Mouse (Mus musculus) neural tube, embryonic 15.5 days (tissue): Measurements from ENCODE around the gene Dtd2. TPM values are rescaled to one million over a fixed set of nuclear protein-coding genes. Genes with fewer than 3 reads are reported as not detected.

Experiments used
- ATAC-seq: fragments of 200-750 bp; cut with Nextera tagmentation; 2 replicates; pipeline ENCODE4 v1.8.0; 2017; ENCODE audit warnings: mild to moderate bottlenecking, moderate TSS enrichment, moderate library complexity; ENCODE audit not compliant: low FRiP score
- H3K27ac ChIP-seq: fragments of 300-500 bp; sonication (generic); replicated peaks from 2 replicates; pipeline ENCODE4 v1.5.1; 2015; ENCODE audit warnings: mild to moderate bottlenecking, inconsistent platforms
- H3K27me3 ChIP-seq: fragments of 300-500 bp; sonication (generic); replicated peaks from 2 replicates; pipeline ENCODE4 v1.6.1; 2015; ENCODE audit warnings: inconsistent platforms
- H3K36me3 ChIP-seq: fragments of 300-500 bp; sonication (generic); 2 replicates; pipeline ENCODE4 v1.6.1; 2015; ENCODE audit warnings: inconsistent platforms
- H3K4me1 ChIP-seq: fragments of 300-500 bp; sonication (generic); 2 replicates; pipeline ENCODE4 v1.6.1; 2015; ENCODE audit warnings: inconsistent platforms
- H3K4me2 ChIP-seq: fragments of 300-500 bp; sonication (generic); 2 replicates; pipeline ENCODE4 v1.6.1; 2015; ENCODE audit warnings: inconsistent platforms, mild to moderate bottlenecking, moderate library complexity
- H3K4me3 ChIP-seq: fragments of 300-500 bp; sonication (generic); replicated peaks from 2 replicates; pipeline ENCODE4 v1.5.1; 2015; ENCODE audit warnings: mild to moderate bottlenecking, inconsistent platforms
- H3K9ac ChIP-seq: fragments of 300-500 bp; sonication (generic); replicated peaks from 2 replicates; pipeline ENCODE4 v1.6.1; 2015; ENCODE audit warnings: mild to moderate bottlenecking, inconsistent platforms
- H3K9me3 ChIP-seq: fragments of 300-500 bp; sonication (generic); replicated peaks from 2 replicates; pipeline ENCODE4 v1.6.1; 2016; ENCODE audit warnings: inconsistent platforms
- WGBS: fragments of 180-500 bp; shearing (Covaris S2); methylation state at CpG from one replicate; pipeline ENCODE4 v1.1.7; 2015; ENCODE audit warnings: mixed read lengths; 5-methylcytosine and 5-hydroxymethylcytosine counted together
- polyA plus RNA-seq: library from polyadenylated mRNA; unstranded; fragments of >200 nt; fragmentation: Nextera tagmentation; extraction: Ambion mirVana; gene quantifications from 2 replicates; pipeline ENCODE4 v1.2.1, GENCODE M21; 2015

Gene Dtd2
- polyA plus RNA-seq, 1 experiment from 2014 or later, result 20.9 TPM

DNA sequence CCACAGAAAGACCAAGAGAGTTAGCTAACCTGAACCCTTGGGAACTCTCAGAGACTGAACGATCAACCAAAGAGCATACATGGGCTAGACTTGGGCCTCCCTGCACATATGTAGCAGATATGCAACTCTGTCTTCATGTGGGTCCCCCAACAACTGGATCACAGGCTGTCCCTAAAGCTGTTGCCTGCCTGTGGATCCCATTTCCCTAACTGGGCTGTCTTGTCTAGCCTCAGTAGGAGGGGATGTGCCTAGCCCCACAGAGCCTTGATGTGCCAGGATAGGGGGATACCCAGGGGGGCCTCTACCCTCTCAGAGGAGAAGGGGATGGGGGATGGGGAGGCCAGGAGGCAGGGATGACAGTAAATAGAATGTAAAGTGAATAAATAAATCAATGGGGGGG is 22.7 kb downstream of the Dtd2 start:
- Histone ChIP-seq H3K9me3 (no peaks in the 10 kb centered on the region), H3K27ac (no peak overlapping the region), H3K4me1 (no peaks in the 10 kb centered on the region), H3K4me3 (no peak overlapping the region), H3K36me3 (no peaks in the 10 kb centered on the region), H3K27me3 (no peaks in the 10 kb centered on the region), H3K9ac (no peak overlapping the region), H3K4me2 (no peak overlapping the region)
- no peak for ATAC-seq
- 90% methylated on average over 1 of the region's 1 CpGs for WGBS

GRCm38 (mm10) chr12:51976531-51976930 is 29.8 kb downstream of the Dtd2 start:
- no peak overlapping the region for H3K4me2 ChIP-seq
- no peak for ATAC-seq
- H3K27ac ChIP-seq, result no peak overlapping the region
- no peaks in the 10 kb centered on the region for H3K9me3 ChIP-seq
- H3K4me1 ChIP-seq, result peaks cover 2% of the 10 kb centered on the region
- H3K9ac ChIP-seq, result no peak overlapping the region
- no peaks in the 10 kb centered on the region for H3K27me3 ChIP-seq
- 80% methylated on average over 9 of the region's 9 CpGs for WGBS
- H3K4me3 ChIP-seq, result no peak overlapping the region
- no peaks in the 10 kb centered on the region for H3K36me3 ChIP-seq

GRCm38 (mm10) chr12:51974381-51974780 is 31.9 kb downstream of the Dtd2 start:
- no peak overlapping the region for H3K27ac ChIP-seq
- H3K4me3 ChIP-seq, result no peak overlapping the region
- no peaks in the 10 kb centered on the region for H3K27me3 ChIP-seq
- H3K36me3 ChIP-seq, result no peaks in the 10 kb centered on the region
- H3K9ac ChIP-seq, result no peak overlapping the region
- WGBS, result 82% methylated on average over 1 of the region's 1 CpGs
- H3K4me2 ChIP-seq, result no peak overlapping the region
- peaks cover 14% of the 10 kb centered on the region for H3K4me1 ChIP-seq
- H3K9me3 ChIP-seq, result no peaks in the 10 kb centered on the region
- ATAC-seq, result no peak

- H3K36me3 ChIP-seq, result no peaks in the 10 kb centered on the region
- H3K27me3 ChIP-seq, result no peaks in the 10 kb centered on the region
- no peak overlapping the region for H3K9ac ChIP-seq
- no peak overlapping the region for H3K4me2 ChIP-seq
- H3K4me3 ChIP-seq, result no peak overlapping the region
- H3K9me3 ChIP-seq, result no peaks in the 10 kb centered on the region
- no peak for ATAC-seq
- no peak overlapping the region for H3K27ac ChIP-seq
- peaks cover 14% of the 10 kb centered on the region for H3K4me1 ChIP-seq
- WGBS, result 97% methylated on average over 5 of the region's 5 CpGs
Observed at GRCm38 (mm10) chr12:51972269-51973065, 33.8 kb downstream of the Dtd2 start.

DNA sequence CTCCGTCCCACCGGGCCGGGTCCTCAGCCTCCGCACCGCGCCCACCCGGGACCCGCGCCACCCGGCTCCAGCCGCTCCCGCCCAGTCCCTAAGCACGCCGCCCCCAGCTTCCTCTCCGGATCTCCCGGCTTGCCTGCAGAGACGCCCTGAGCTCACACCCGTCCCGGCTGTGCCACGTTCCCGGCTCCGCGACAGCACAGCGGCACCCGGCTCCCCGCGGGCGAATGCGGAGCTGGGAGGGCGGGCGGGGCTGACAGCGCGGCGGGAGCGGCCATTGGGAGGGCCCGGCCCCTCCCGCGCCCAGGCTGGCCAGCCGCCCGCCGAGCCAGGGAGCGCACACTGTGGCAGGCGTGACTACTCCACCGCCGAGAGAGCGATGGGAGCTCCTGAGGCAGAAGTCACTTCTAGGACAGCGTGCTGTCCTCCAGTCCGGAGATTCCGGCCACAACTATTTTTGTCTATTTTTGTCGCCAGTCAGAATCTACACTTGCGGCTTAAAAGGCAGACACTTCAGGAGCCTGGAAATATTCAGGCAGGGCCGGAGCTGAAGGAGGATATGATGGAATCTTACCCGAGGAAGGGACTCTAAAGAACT is 35.1 kb downstream of the Dtd2 start, which contains the start of gene Heatr5a:
TSS of gene Heatr5a (minus strand) at position 252 of the 595 bp plus-strand sequence.
- Histone ChIP-seq H3K4me3 (peak within 1 kb of the TSS; percentile 80), H3K4me2 (peak within 1 kb of the TSS; percentile 61), H3K36me3 (no peaks in the 10 kb centered on the region), H3K4me1 (peaks cover 14% of the 10 kb centered on the region), H3K27ac (peak within 1 kb of the TSS; percentile 83), H3K9ac (peak within 1 kb of the TSS; percentile 76), H3K9me3 (no peaks in the 10 kb centered on the region), H3K27me3 (no peaks in the 10 kb centered on the region)
- 1% methylated on average over 50 of the region's 53 CpGs for WGBS
- peak; percentile 96 for ATAC-seq

DNA sequence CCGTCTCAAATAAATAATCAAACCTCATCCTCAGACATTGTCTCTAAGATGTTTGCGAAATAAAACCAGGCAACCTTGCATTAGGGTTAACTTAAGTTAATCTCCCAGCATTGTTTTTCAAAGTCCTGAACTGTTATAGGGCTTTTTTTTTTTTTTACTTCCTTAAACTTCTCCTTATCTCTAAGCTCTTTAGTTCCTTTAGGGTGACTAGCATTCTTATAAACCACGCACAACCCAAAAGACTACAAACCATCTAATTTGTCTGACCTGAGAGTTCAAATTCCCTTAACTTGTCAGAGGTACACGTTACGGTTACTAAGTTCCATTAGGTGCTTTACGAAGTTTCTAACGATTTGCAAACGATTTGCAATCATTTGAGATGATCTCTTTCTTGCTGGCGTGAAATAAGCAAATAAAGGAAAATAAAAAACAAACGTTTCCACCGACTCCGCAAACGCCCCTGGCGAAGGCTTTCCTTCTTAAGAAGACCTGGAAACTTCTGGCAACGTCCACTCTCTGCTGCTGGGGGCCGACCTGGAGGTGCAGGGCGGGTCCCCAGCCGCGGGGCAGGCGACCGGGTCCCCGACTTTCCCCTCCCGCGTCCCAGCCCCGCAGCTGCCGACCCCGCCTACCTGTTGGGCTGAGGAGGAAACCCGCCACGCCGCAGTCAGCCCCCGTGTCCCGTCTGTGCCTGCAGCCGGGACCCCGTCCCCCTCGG is 35.8 kb downstream of the Dtd2 start:
- no peaks in the 10 kb centered on the region for H3K27me3 ChIP-seq
- H3K9me3 ChIP-seq, result no peaks in the 10 kb centered on the region
- H3K9ac ChIP-seq, result peak overlapping the region; percentile 76
- 1% methylated on average over 33 of the region's 35 CpGs for WGBS
- peaks cover 14% of the 10 kb centered on the region for H3K4me1 ChIP-seq
- H3K4me3 ChIP-seq, result peak overlapping the region; percentile 80
- peak overlapping the region; percentile 83 for H3K27ac ChIP-seq
- peak overlapping the region; percentile 61 for H3K4me2 ChIP-seq
- H3K36me3 ChIP-seq, result no peaks in the 10 kb centered on the region
- no peak for ATAC-seq

DNA sequence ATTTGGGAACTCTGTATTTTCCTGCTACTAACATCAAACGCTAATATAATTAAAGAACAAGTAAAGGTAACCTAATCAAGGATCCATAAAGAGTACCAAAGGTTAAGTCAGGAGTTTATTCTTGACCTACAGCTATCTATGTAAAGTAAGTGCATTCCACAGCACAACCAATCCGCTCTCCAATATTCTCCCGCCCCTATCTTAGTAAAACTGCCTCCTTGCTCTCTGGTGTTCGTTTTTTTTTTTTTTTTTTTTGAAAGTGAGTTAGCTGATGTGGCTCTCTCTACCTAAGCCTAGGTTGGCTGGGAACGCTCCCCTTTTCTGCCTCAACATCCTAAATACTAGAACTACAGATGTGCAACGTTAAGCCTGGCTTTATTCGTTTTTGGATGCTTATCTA is 36.4 kb downstream of the Dtd2 start:
- ATAC-seq, result no peak
- no peaks in the 10 kb centered on the region for H3K36me3 ChIP-seq
- H3K9ac ChIP-seq, result peak overlapping the region; percentile 76; the same call in 1 of the 2 replicates
- 20% methylated on average over 7 of the region's 7 CpGs for WGBS
- no peak overlapping the region for H3K27ac ChIP-seq
- H3K4me3 ChIP-seq, result peak overlapping the region; percentile 80
- peak overlapping the region; percentile 61 for H3K4me2 ChIP-seq
- peaks cover 14% of the 10 kb centered on the region for H3K4me1 ChIP-seq
- H3K27me3 ChIP-seq, result no peaks in the 10 kb centered on the region
- H3K9me3 ChIP-seq, result no peaks in the 10 kb centered on the region

DNA sequence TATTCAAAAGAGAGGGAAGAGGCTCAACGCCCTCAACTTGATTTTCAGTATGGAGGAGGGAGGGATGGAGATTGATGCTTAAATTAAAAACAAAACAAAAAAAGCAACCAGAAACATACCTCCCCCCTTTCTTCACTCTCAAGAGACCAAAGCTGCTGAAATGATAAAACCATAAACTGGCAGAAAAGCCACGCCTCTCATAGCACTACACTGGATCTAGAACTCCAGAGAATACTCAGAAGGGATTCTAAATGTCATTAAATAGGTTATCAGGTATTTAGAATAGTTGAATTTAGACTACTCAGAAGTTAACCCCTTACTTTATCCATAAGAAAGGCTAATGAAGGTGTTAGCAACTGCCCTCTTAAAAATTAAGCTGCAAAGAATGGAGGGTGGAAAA is 37.2 kb downstream of the Dtd2 start:
- no peak overlapping the region for H3K27ac ChIP-seq

DNA sequence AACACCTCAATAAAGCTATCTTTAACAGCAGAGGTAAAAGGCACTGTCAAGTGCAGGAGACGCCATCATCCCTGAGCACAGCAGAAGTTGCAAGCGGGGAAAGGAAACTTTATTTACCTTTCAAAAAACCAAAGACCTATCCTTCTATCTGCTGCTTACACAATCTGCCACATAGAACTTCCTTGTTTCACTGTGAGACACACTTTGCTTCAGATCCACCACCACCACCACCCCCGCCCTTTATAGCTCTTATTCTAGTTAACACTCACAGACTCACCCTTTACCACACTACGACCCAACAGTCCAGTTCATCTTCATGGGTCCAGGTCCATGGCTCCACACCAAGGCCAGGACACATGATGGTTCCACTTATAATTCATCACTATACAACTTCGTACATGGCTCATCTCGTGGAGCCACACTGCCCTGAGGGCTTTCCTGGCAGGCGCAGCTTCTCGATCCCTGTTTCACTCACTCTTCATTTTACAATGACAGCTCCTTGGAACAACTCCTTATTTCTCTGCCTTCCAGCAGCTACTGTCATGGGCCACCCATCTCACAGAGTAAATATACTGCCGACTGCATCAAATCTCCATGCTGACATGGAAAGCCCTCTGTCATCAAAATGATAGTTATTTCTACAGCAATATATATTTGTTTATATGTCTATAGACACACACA is 38.2 kb downstream of the Dtd2 start:
- no peak overlapping the region for H3K4me3 ChIP-seq
- H3K27me3 ChIP-seq, result no peaks in the 10 kb centered on the region
- no peak overlapping the region for H3K27ac ChIP-seq
- ATAC-seq, result no peak
- no peaks in the 10 kb centered on the region for H3K9me3 ChIP-seq
- no peak overlapping the region for H3K4me2 ChIP-seq
- H3K9ac ChIP-seq, result no peak overlapping the region
- H3K36me3 ChIP-seq, result no peaks in the 10 kb centered on the region
- peaks cover 19% of the 10 kb centered on the region for H3K4me1 ChIP-seq
- WGBS, result 79% methylated on average over 9 of the region's 9 CpGs

More for the DNA sequence above, 37.2 kb downstream of the Dtd2 start:
- no peak for ATAC-seq
- H3K4me3 ChIP-seq, result no peak overlapping the region
- no peaks in the 10 kb centered on the region for H3K27me3 ChIP-seq
- H3K9me3 ChIP-seq, result no peaks in the 10 kb centered on the region
- no peaks in the 10 kb centered on the region for H3K36me3 ChIP-seq
- peaks cover 16% of the 10 kb centered on the region for H3K4me1 ChIP-seq
- 74% methylated on average over 2 of the region's 2 CpGs for whole genome bisulfite sequencing
- no peak overlapping the region for H3K9ac ChIP-seq
- no peak overlapping the region; the same call in 1 of the 2 replicates for H3K4me2 ChIP-seq

DNA sequence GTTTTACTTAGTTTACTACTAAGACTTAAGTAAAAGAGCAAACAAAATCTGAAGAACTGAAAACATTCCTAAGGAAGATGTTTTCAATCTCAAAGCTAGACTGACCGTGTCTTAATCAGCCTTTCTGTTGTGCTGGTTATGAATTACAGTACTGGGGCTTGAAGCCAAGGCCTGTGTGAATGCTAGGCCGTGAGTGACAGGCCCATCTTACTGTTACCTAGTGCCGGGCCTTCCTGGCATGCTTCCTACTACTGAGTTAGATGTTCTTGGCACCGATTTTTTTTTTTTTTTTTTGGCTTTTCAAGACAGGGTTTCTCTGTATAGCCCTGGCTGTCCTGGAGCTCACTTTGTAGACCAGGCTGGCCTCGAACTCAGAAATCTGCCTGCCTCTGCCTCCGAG is 48.7 kb downstream of the Dtd2 start:
- Histone ChIP-seq H3K4me3 (no peak overlapping the region), H3K27ac (no peak overlapping the region), H3K9me3 (no peaks in the 10 kb centered on the region), H3K4me2 (no peak overlapping the region), H3K36me3 (peaks cover 25% of the 10 kb centered on the region), H3K27me3 (no peaks in the 10 kb centered on the region), H3K9ac (no peak overlapping the region), H3K4me1 (no peaks in the 10 kb centered on the region)
- WGBS, result 82% methylated on average over 6 of the region's 6 CpGs
- ATAC-seq, result no peak

- WGBS, result 87% methylated on average over 10 of the region's 10 CpGs
- no peak for ATAC-seq
- no peak overlapping the region for H3K27ac ChIP-seq
- H3K4me1 ChIP-seq, result no peaks in the 10 kb centered on the region
- H3K36me3 ChIP-seq, result peaks cover 57% of the 10 kb centered on the region
- no peak overlapping the region for H3K4me2 ChIP-seq
- H3K9ac ChIP-seq, result no peak overlapping the region
- H3K4me3 ChIP-seq, result no peak overlapping the region
- H3K27me3 ChIP-seq, result no peaks in the 10 kb centered on the region
- no peaks in the 10 kb centered on the region for H3K9me3 ChIP-seq
Observed at GRCm38 (mm10) chr12:51952309-51952708, 54.0 kb downstream of the Dtd2 start.
